Mouse (Mus musculus) kidney, postnatal 4 days (tissue): ENCODE results near the gene Sh3gl2.

ENCODE experiments used
- DNase-seq, 2 experiments: peaks; one replicate each; pipeline ENCODE4 v3.0.0; 2021; ENCODE audit warnings: mixed read lengths in 2 of 2

The Sh3gl2 gene

GRCm38 (mm10) chr4:85232386-85233381 lies 27.8 kb downstream of the Sh3gl2 start:
- DNase-seq = no peak

GRCm38 (mm10) chr4:85241675-85242074 lies 36.7 kb downstream of the Sh3gl2 start:
- no peak for DNase-seq

GRCm38 (mm10) chr4:85242562-85242961 lies 37.6 kb downstream of the Sh3gl2 start:
- DNase-seq = no peak

GRCm38 (mm10) chr4:85248673-85249072 lies 43.7 kb downstream of the Sh3gl2 start:
- no peak for DNase-seq

- DNase-seq = no peak
Observed at GRCm38 (mm10) chr4:85250271-85250670, 45.3 kb downstream of the Sh3gl2 start.

- DNase-seq = no peak
Observed at GRCm38 (mm10) chr4:85250786-85251185, 45.9 kb downstream of the Sh3gl2 start.

- DNase-seq = no peak
Observed at GRCm38 (mm10) chr4:85255771-85256389, 51.0 kb downstream of the Sh3gl2 start.

GRCm38 (mm10) chr4:85256461-85257202 lies 51.7 kb downstream of the Sh3gl2 start:
- no peak for DNase-seq

GRCm38 (mm10) chr4:85257771-85258341 lies 52.9 kb downstream of the Sh3gl2 start:
- no peak for DNase-seq

GRCm38 (mm10) chr4:85260687-85261658 lies 56.0 kb downstream of the Sh3gl2 start:
- DNase-seq = no peak

GRCm38 (mm10) chr4:85262146-85262545 lies 57.2 kb downstream of the Sh3gl2 start:
- DNase-seq = no peak

- no peak for DNase-seq
Observed at GRCm38 (mm10) chr4:85262606-85263005, 57.7 kb downstream of the Sh3gl2 start.

- DNase-seq = no peak
Observed at GRCm38 (mm10) chr4:85267456-85267855, 62.5 kb downstream of the Sh3gl2 start.

- no peak for DNase-seq
Observed at GRCm38 (mm10) chr4:85272877-85273276, 68.0 kb downstream of the Sh3gl2 start.

- no peak for DNase-seq
Observed at GRCm38 (mm10) chr4:85273452-85273851, 68.5 kb downstream of the Sh3gl2 start.

- DNase-seq = no peak
Observed at GRCm38 (mm10) chr4:85283151-85283550, 78.2 kb downstream of the Sh3gl2 start.

- DNase-seq = no peak
Observed at GRCm38 (mm10) chr4:85289990-85290389, 85.1 kb downstream of the Sh3gl2 start.

GRCm38 (mm10) chr4:85291296-85291695 lies 86.4 kb downstream of the Sh3gl2 start:
- no peak for DNase-seq

GRCm38 (mm10) chr4:85293368-85293767 lies 88.4 kb downstream of the Sh3gl2 start:
- no peak for DNase-seq

- no peak for DNase-seq
Observed at GRCm38 (mm10) chr4:85300610-85301405, 95.9 kb downstream of the Sh3gl2 start.
